Mouse (Mus musculus) cortical plate, adult 2 months (tissue): ENCODE results near the gene Rgmb.

Experiments used
- CTCF ChIP-seq: fragments of 200-500 bp; IDR thresholded peaks from 2 replicates; pipeline ENCODE4 v1.5.1; 2011; ENCODE audit warnings: mild to moderate bottlenecking, control low read depth, low read length; ENCODE audit not compliant: insufficient read depth; ENCODE audit errors: extremely low read depth
- POLR2A ChIP-seq: fragments of 200-500 bp; IDR thresholded peaks from 2 replicates; pipeline ENCODE4 v1.6.1; 2011; ENCODE audit warnings: mild to moderate bottlenecking, low read length, control low read depth; ENCODE audit not compliant: insufficient read depth; ENCODE audit errors: extremely low read depth

DNA sequence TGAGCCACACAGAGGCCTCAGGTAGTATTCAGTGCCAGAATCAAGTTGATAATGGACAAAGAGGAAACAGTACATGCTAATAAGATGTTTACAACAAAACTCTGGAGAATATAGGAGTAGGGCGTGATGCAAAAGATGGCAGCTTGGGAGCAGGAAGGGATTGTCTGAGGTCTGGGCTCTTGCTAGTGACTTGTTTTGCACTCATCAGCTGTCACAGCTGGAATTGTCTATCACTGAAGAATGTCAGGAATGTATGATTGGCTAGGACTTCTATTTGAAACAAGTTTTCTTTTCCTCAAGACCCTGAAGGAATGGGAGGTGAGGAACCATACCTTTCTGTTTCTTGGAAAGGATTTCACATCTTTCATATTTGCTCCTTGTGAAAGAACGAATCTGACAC, 10.6 kb upstream of the Rgmb start:
- TF ChIP-seq POLR2A (no peak), CTCF (no peak)
